8 mouse cellular contexts compared by ENCODE assay signal in genomic region chr6:145339956-145340656, GRCm38 (mm10).
DNase-seq lines count a peak whose midpoint lies in the region; ATAC-seq and TF ChIP-seq lines count a peak whose summit lies in the region.

No protein-coding gene starts in this region.

- peak overlapping the region; percentile 69 for H3K4me3 ChIP-seq in bone marrow macrophage, adult 2 months (ENCODE audit: insufficient read depth, low read length)
- H3K4me3 ChIP-seq in embryonic fibroblast, embryonic 13.5 days (ENCODE audit: insufficient read depth, low read length): peak overlapping the region; percentile 22
- peak overlapping the region; percentile 39 to 45 for H3K4me3 ChIP-seq in heart, embryonic 14.5 days (ENCODE audit: control insufficient read depth in 1 of 2, insufficient read depth in 1 of 2, low read depth in 1 of 2, low read length in 2 of 2)
- peak overlapping the region; percentile 36 for H3K4me3 ChIP-seq in kidney, postnatal 0 days (replicated peaks; ENCODE audit: low read depth, low read length)
- H3K4me3 ChIP-seq in liver, postnatal 0 days (ENCODE audit: low read depth, low read length): peak overlapping the region; percentile 55
- H3K4me3 ChIP-seq in neural tube, embryonic 12.5 days: peak overlapping the region; percentile 46

- H3K9me3 ChIP-seq in heart, embryonic 14.5 days (ENCODE audit: control insufficient read depth, low read length): no peaks in the 10 kb centered on the region
- H3K9me3 ChIP-seq in kidney, postnatal 0 days (replicated peaks; ENCODE audit: low read length): no peaks in the 10 kb centered on the region
- H3K9me3 ChIP-seq in liver, postnatal 0 days (ENCODE audit: low read length): no peaks in the 10 kb centered on the region
- H3K9me3 ChIP-seq in neural tube, embryonic 12.5 days: no peaks in the 10 kb centered on the region

- H3K9ac ChIP-seq in heart, embryonic 14.5 days (ENCODE audit: low read length): peak overlapping the region; percentile 78
- H3K9ac ChIP-seq in kidney, postnatal 0 days (ENCODE audit: low read depth, low read length): peak overlapping the region; percentile 55
- H3K9ac ChIP-seq in liver, postnatal 0 days (replicated peaks): peak overlapping the region; percentile 67
- peak overlapping the region; percentile 53 for H3K9ac ChIP-seq in neural tube, embryonic 12.5 days

- peak; percentile 59 for ATAC-seq in CD4-positive, CD25-positive, alpha-beta regulatory T cell, adult 4 months
- peak; percentile 26 for ATAC-seq in heart, embryonic 14.5 days (ENCODE audit: insufficient number of reproducible peaks, insufficient read depth, low FRiP score, low read depth)
- ATAC-seq in kidney, postnatal 0 days (replicated peaks; ENCODE audit: low FRiP score, low read depth): peak; percentile 25
- ATAC-seq in liver, postnatal 0 days: peak; percentile 4
- ATAC-seq in neural tube, embryonic 12.5 days (ENCODE audit: low FRiP score, low read depth): peak; percentile 42

- TF ChIP-seq CTCF in bone marrow macrophage, adult 2 months (IDR thresholded peaks at IDR 0.05; ENCODE audit: low read depth, low read length): no peak
- no peak for TF ChIP-seq CTCF in embryonic fibroblast, embryonic 13.5 days (IDR thresholded peaks at IDR 0.05; ENCODE audit: borderline replicate concordance, insufficient read depth, low read length)
- TF ChIP-seq CTCF in kidney, postnatal 0 days (IDR thresholded peaks at IDR 0.05; ENCODE audit: low read depth): no peak
- no peak for TF ChIP-seq CTCF in liver, postnatal 0 days (IDR thresholded peaks at IDR 0.05; ENCODE audit: low read depth)

- no peak for TF ChIP-seq EP300 in liver, postnatal 0 days (IDR thresholded peaks at IDR 0.05; ENCODE audit: low read depth)

- TF ChIP-seq POLR2A in bone marrow macrophage, adult 2 months (IDR thresholded peaks at IDR 0.05; ENCODE audit: borderline replicate concordance, low read depth, low read length): no peak
- peak; percentile 58 for TF ChIP-seq POLR2A in embryonic fibroblast, embryonic 13.5 days (IDR thresholded peaks at IDR 0.05; ENCODE audit: low read depth, low read length)

- peaks cover 3% of the 10 kb centered on the region; the same call in 1 of the 2 replicates for H3K4me1 ChIP-seq in bone marrow macrophage, adult 2 months (ENCODE audit: control insufficient read depth, insufficient read depth, low read length)
- H3K4me1 ChIP-seq in embryonic fibroblast, embryonic 13.5 days (ENCODE audit: control insufficient read depth, insufficient read depth, low read length): peaks cover 4% of the 10 kb centered on the region; the same call in 1 of the 2 replicates
- H3K4me1 ChIP-seq in heart, embryonic 14.5 days (ENCODE audit: control insufficient read depth in 2 of 2, insufficient read depth in 2 of 2, low read length in 2 of 2): peaks cover 13 to 15% of the 10 kb centered on the region in 2 experiments
- H3K4me1 ChIP-seq in kidney, postnatal 0 days (replicated peaks; ENCODE audit: insufficient read depth, low read length): no peaks in the 10 kb centered on the region
- H3K4me1 ChIP-seq in liver, postnatal 0 days (ENCODE audit: insufficient read depth): peaks cover 24% of the 10 kb centered on the region
- no peaks in the 10 kb centered on the region; the same call in 1 of the 2 replicates for H3K4me1 ChIP-seq in neural tube, embryonic 12.5 days

- H3K4me2 ChIP-seq in heart, embryonic 14.5 days (ENCODE audit: low read length): peak overlapping the region; percentile 92
- peak overlapping the region; percentile 66 for H3K4me2 ChIP-seq in kidney, postnatal 0 days (ENCODE audit: low read length)
- peak overlapping the region; percentile 91 for H3K4me2 ChIP-seq in liver, postnatal 0 days (ENCODE audit: low read depth, low read length)
- H3K4me2 ChIP-seq in neural tube, embryonic 12.5 days (replicated peaks): peak overlapping the region; percentile 73

- H3K36me3 ChIP-seq in heart, embryonic 14.5 days (ENCODE audit: control insufficient read depth, insufficient read depth, low read length): no peaks in the 10 kb centered on the region
- H3K36me3 ChIP-seq in kidney, postnatal 0 days (ENCODE audit: insufficient read depth, low read length): no peaks in the 10 kb centered on the region
- no peaks in the 10 kb centered on the region for H3K36me3 ChIP-seq in liver, postnatal 0 days (replicated peaks; ENCODE audit: insufficient read depth, low read length)
- no peaks in the 10 kb centered on the region for H3K36me3 ChIP-seq in neural tube, embryonic 12.5 days

- H3K27ac ChIP-seq in bone marrow macrophage, adult 2 months (ENCODE audit: insufficient read depth, low read depth, low read length): peak overlapping the region; percentile 62
- peak overlapping the region; percentile 94 for H3K27ac ChIP-seq in embryonic fibroblast, embryonic 13.5 days (ENCODE audit: insufficient read depth, low read length)
- peak overlapping the region; percentile 89 to 91 for H3K27ac ChIP-seq in heart, embryonic 14.5 days (replicated peaks in 1 of 2; ENCODE audit: control insufficient read depth in 1 of 2, insufficient read depth in 1 of 2, low read depth in 2 of 2, low read length in 2 of 2)
- H3K27ac ChIP-seq in kidney, postnatal 0 days: peak overlapping the region; percentile 93
- H3K27ac ChIP-seq in liver, postnatal 0 days (ENCODE audit: low read depth): peak overlapping the region; percentile 90
- peak overlapping the region; percentile 42; the same call in 1 of the 2 replicates for H3K27ac ChIP-seq in neural tube, embryonic 12.5 days

- DNase-seq in kidney, postnatal 0 days (ENCODE audit: low spot score): peak; percentile 81
- peak; percentile 68 for DNase-seq in liver, postnatal 0 days
- DNase-seq in testis, postnatal 14 days (ENCODE audit: low spot score): peak; percentile 37

- peaks cover 26% of the 10 kb centered on the region for H3K27me3 ChIP-seq in heart, embryonic 14.5 days (ENCODE audit: control insufficient read depth, insufficient read depth, low read length)
- no peaks in the 10 kb centered on the region for H3K27me3 ChIP-seq in kidney, postnatal 0 days (ENCODE audit: insufficient read depth, low read length)
- H3K27me3 ChIP-seq in liver, postnatal 0 days (ENCODE audit: insufficient read depth, low read length): no peaks in the 10 kb centered on the region
- 0 out of 2 replicates have a peak, but pooled peaks cover 5% of the 10 kb centered on the region for H3K27me3 ChIP-seq in neural tube, embryonic 12.5 days (replicated peaks)

- 2% methylated on average over 21 of the region's 21 CpGs for WGBS in heart, embryonic 14.5 days
- WGBS in kidney, postnatal 0 days: under 1% methylated on average over 21 of the region's 21 CpGs
- WGBS in liver, postnatal 0 days (ENCODE audit: insufficient replicate concordance): 1% methylated on average over 21 of the region's 21 CpGs
- under 1% methylated on average over 21 of the region's 21 CpGs for WGBS in neural tube, embryonic 12.5 days

Comparison
In these comparisons a context has a peak if more than half of its experiments do, and no peak if none do; other contexts are left out.
1. Peak in every context shown above with its lines: DNase-seq, ATAC-seq, H3K4me3 ChIP-seq and H3K27ac ChIP-seq.
2. ATAC-seq: peak in every context shown above with its lines; median percentile 59 in CD4-positive, CD25-positive, alpha-beta regulatory T cell, adult 4 months; 42 in neural tube, embryonic 12.5 days; 26 in heart, embryonic 14.5 days; 25 in kidney, postnatal 0 days; 4 in liver, postnatal 0 days.
3. H3K27ac ChIP-seq: peak in every context shown above with its lines; median percentile 94 in embryonic fibroblast, embryonic 13.5 days; 93 in kidney, postnatal 0 days; 90 in heart, embryonic 14.5 days; 90 in liver, postnatal 0 days; 62 in bone marrow macrophage, adult 2 months; 42 in neural tube, embryonic 12.5 days.